Mouse (Mus musculus) E14TG2a.4 (cell line): ENCODE results near the gene Smyd3.

Experiments
- H3K27me3 ChIP-seq: 2 replicates; pipeline ENCODE4 v1.6.1; 2014; ENCODE audit warnings: low read length, control low read depth; ENCODE audit not compliant: insufficient read depth
- H3K36me3 ChIP-seq: 2 replicates; pipeline ENCODE4 v1.6.1; 2014; ENCODE audit warnings: low read length, control low read depth; ENCODE audit not compliant: insufficient read depth
- H3K4me1 ChIP-seq: replicated peaks from 2 replicates; pipeline ENCODE4 v1.6.1; 2014; ENCODE audit warnings: low read depth, low read length, control low read depth
- H3K4me3 ChIP-seq: replicated peaks from 2 replicates; pipeline ENCODE4 v1.5.1; 2014; ENCODE audit warnings: mild to moderate bottlenecking, low read length
- H3K9me3 ChIP-seq: 2 replicates; pipeline ENCODE4 v1.6.1; 2014; ENCODE audit warnings: low read length, control low read depth
- CTCF ChIP-seq: conservative IDR thresholded peaks from 2 replicates; pipeline ENCODE4 v1.5.1; 2014; ENCODE audit warnings: low read length
- NANOG ChIP-seq: IDR thresholded peaks from 2 replicates; pipeline ENCODE4 v1.6.1; 2014; ENCODE audit warnings: borderline replicate concordance, low read length, mixed read lengths
- POU5F1 ChIP-seq: IDR thresholded peaks from 2 replicates; pipeline ENCODE4 v1.6.1; 2014; ENCODE audit warnings: low read length, borderline replicate concordance

The Smyd3 gene

DNA sequence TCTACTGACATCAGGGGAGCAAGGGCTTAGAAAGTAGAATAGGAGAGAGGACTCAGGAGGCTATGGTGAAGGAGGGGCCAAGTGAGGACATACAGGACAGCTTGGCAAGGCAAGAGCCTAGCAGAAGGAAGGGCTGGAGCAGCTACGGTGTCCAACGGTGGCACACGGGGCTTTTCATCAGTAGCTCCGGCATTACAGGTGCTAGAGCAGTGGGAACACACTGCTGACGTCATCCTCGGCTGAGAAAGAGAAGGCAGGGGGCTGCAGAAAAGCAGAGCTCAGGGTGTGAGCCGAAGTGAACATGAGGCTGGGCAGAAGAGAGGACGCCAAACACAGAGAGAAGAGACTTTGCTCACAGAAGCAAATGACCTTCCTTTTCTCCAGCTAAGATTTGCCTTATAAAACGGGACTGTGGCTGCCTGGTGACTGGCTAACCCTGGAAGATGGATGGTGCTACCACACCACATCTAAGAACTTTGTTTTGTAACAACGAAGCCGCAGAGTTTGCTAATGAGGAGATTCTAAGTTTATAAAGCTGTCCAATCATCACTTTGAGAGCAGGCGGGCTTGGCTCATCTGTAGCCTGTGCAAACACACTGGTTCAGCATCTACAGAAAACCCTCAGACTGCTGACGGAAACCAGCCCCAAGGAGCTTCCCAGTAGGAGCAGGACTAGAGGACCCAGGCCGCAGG, 453.1 kb downstream of the Smyd3 start:
- Histone ChIP-seq H3K4me1 (peaks cover 21% of the 10 kb centered on the region), H3K27me3 (no peaks in the 10 kb centered on the region), H3K9me3 (no peaks in the 10 kb centered on the region), H3K36me3 (no peaks in the 10 kb centered on the region), H3K4me3 (no peak overlapping the region)
- TF ChIP-seq CTCF = no peak
- no peak for TF ChIP-seq POU5F1
- no peak for TF ChIP-seq NANOG

DNA sequence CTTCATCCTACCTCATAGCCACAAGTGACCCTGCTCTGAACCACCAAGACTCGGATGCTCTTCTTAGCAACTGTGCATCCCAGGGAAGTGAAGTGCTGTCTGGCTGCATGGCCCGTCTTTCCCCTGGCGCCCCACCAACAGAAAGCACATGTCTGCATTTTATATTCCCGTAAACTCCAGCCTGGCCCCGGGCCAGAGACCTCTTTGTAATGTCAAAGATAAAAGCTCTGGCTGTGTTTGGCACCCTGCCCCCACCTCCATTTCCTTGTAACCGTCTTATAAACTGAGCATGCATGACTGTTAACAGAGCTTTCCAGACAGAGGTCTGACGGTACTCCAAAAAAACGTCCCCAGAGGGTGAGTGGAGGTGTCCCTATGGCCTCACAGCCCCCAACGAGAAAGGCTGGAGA, 456.1 kb downstream of the Smyd3 start:
- H3K9me3 ChIP-seq = no peaks in the 10 kb centered on the region
- H3K4me3 ChIP-seq = no peak overlapping the region
- no peaks in the 10 kb centered on the region for H3K36me3 ChIP-seq
- H3K4me1 ChIP-seq = peaks cover 24% of the 10 kb centered on the region
- H3K27me3 ChIP-seq = no peaks in the 10 kb centered on the region
- no peak for TF ChIP-seq POU5F1
- no peak for TF ChIP-seq CTCF
- no peak for TF ChIP-seq NANOG

DNA sequence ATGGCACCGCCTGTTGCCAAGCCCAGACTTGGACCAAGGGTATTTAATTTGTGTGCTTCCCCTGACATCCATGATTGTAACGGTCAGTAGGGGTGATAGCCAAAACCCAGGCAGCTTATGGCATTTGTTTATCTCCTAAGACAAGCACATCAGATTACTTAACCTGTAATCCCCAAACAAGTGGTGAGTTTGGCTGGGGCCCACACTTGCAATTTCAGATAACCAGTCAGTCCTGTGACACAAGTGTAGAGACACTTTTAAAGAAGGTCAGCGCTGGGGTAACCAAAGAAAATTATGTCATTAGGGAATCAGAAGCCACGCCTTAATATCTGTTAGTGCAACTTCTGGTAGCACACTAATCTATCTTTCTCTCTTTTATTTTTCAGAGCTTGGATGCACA, 456.8 kb downstream of the Smyd3 start:
- no peak overlapping the region for H3K4me3 ChIP-seq
- TF ChIP-seq POU5F1 (no peak), CTCF (no peak), NANOG (no peak)
- H3K4me1 ChIP-seq = peaks cover 24% of the 10 kb centered on the region
- H3K9me3 ChIP-seq = no peaks in the 10 kb centered on the region
- H3K36me3 ChIP-seq = no peaks in the 10 kb centered on the region
- no peaks in the 10 kb centered on the region for H3K27me3 ChIP-seq

DNA sequence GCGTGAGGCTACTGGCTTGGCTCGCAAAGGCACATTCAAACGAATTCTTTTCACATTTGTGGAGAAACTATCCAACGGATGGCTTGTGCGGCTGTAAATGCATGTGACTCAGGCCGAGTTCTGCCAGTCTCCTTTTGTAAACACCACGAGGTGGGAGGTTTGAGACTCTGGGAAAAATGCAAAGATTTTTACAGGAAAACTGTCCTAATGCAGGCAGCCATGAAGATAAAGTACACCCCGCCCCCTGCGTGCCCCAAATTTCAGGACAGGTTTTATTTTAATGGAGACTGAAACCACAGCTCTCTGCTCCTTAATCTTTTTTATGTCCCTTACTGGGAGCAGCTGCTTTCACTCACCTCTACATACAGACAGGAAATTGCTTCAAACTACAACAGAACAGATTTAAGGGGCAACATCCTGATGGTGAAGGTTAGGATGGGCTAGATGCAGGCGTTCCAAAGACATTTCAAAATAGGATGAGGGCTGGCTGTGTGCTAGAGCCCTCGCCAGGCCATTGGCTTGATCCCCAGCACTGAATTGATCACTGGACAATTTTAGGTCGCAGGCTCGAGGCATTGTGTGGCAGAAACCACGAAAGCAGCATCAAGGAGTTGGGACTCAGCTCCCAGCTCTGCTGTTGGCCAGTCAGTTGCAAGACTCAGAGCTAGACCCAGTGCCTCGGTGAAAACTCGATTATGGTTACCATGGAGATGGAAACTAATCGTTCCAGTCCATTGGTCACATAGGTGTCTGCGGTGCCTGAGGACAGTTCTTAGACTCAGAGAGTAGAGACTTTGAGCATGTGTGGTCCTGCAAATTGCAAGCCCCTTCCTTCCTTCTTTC, 457.5 kb downstream of the Smyd3 start:
- H3K36me3 ChIP-seq = no peaks in the 10 kb centered on the region
- H3K4me3 ChIP-seq = no peak overlapping the region
- H3K9me3 ChIP-seq = no peaks in the 10 kb centered on the region
- H3K4me1 ChIP-seq = peaks cover 24% of the 10 kb centered on the region
- H3K27me3 ChIP-seq = no peaks in the 10 kb centered on the region
- no peak for TF ChIP-seq POU5F1
- TF ChIP-seq NANOG = no peak
- no peak for TF ChIP-seq CTCF

DNA sequence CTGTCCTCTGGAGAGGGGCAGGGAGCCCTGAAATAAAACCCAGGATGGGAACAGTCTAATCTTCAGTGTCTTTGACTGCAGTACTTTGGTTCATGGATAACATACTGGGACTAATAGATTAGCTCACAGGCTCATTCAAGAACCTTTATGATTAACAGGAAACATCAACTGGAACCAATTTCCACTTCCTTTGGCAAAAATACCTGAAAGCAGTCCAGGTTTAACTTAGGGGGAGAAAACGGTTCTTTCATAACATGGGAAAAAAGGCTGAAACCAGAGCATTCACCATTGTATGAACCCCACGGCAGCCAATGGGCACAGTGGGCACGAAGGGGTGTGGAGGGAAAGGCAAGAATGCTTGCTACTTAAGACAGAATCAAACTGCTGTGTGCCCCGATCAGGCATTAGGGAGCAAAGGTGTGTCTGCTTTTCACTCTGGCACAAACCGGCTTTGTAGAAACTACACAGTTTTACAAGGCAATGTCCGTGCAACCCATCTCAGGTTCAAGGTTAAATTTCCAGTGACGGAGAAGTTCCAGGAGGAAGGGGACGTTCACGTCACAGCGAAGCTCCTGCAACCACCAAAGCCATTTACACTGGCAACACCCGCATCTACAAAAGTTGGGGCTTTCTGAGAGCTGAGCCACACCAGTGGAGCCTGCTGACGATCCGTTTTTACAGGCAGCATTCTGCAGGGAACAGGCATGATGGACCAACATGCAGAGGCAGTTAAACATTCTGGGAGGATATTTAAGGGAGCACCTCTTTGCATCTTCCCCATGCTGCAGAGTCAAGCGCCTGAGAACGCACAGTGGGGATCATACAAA, 458.3 kb downstream of the Smyd3 start:
- no peak overlapping the region for H3K4me3 ChIP-seq
- no peak for TF ChIP-seq CTCF
- TF ChIP-seq POU5F1 = no peak
- TF ChIP-seq NANOG = no peak
- H3K36me3 ChIP-seq = no peaks in the 10 kb centered on the region
- no peaks in the 10 kb centered on the region for H3K9me3 ChIP-seq
- no peaks in the 10 kb centered on the region for H3K27me3 ChIP-seq
- peaks cover 24% of the 10 kb centered on the region for H3K4me1 ChIP-seq

DNA sequence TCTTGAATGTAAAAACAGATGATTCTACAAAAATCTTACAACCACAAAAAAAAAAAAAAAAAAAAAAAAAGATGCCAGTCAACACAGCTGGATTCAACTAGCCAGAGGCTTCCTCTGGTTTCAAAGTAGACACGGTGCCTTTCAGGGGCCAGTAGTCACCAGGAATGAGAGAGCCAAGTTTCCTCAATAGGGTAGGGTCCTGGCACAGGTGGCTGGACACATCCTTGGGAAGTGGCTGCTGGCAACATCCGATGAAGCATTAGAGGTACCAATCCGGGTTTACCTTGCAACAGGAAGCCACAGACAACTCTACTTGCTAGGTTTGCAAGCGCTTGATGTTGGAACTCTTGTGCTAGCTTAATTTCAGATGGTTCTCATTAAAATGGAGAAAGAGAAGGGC, 459.2 kb downstream of the Smyd3 start:
- Histone ChIP-seq H3K4me3 (no peak overlapping the region), H3K36me3 (no peaks in the 10 kb centered on the region), H3K27me3 (no peaks in the 10 kb centered on the region), H3K9me3 (no peaks in the 10 kb centered on the region), H3K4me1 (peaks cover 24% of the 10 kb centered on the region)
- TF ChIP-seq CTCF (no peak), POU5F1 (no peak)

DNA sequence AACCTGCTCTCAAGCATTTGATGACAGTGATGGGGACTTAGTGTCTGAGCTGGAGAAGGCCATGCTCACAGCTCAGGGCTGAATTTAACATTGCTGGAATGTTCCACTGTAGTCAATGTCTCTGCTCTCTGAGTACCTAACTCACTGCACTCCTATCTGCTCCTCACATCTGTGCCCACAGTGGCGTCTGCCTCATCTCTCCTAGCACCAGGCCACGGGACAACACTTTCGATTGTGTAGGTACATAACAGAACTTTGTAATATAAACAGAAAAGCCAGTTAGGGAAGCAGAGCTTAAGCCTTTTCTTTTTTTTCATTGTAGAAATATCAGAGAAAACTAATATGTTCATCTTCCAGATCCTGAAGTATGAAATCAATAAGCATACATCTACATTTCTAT, 462.1 kb downstream of the Smyd3 start:
- no peaks in the 10 kb centered on the region for H3K9me3 ChIP-seq
- no peaks in the 10 kb centered on the region for H3K27me3 ChIP-seq
- H3K36me3 ChIP-seq = no peaks in the 10 kb centered on the region
- H3K4me3 ChIP-seq = no peak overlapping the region
- TF ChIP-seq NANOG = no peak
- TF ChIP-seq POU5F1 = no peak
- TF ChIP-seq CTCF = no peak
- peaks cover 20% of the 10 kb centered on the region for H3K4me1 ChIP-seq
